Mouse (Mus musculus): ENCODE data around the gene Eipr1. TPM values are rescaled to one million over a fixed set of nuclear protein-coding genes. Genes with fewer than 3 reads are reported as not detected.
A peak's percentile ranks its signal among the peaks of the same experiment; 100 is the strongest.

Gene Eipr1
- polyA plus RNA-seq, 1 experiment from 2014 or later, result 76.8 TPM

- Histone ChIP-seq H3K4me3 (no peak overlapping the region), H3K27ac (replicated peaks) (0 out of 2 replicates have a peak overlapping the region, but pooled peaks have one; percentile 24), H3K9ac (replicated peaks) (no peak overlapping the region), H3K36me3 (no peaks in the 10 kb centered on the region), H3K27me3 (no peaks in the 10 kb centered on the region), H3K4me1 (peaks cover 19% of the 10 kb centered on the region), H3K9me3 (no peaks in the 10 kb centered on the region), H3K4me2 (replicated peaks) (no peak overlapping the region)
- WGBS, result 85% methylated on average over 4 of the region's 4 CpGs
- no peak for ATAC-seq (replicated peaks)
Measured at GRCm38 (mm10) chr12:28868794-28869193, 117.2 kb downstream of the Eipr1 start.

- no peak for ATAC-seq (replicated peaks)
- 0 out of 2 replicates have a peak overlapping the region, but pooled peaks have one; percentile 12 for H3K27ac ChIP-seq (replicated peaks)
Measured at GRCm38 (mm10) chr12:28872271-28872670, 120.7 kb downstream of the Eipr1 start.

GRCm38 (mm10) chr12:28874781-28875251 is 123.2 kb downstream of the Eipr1 start:
- peaks cover 9% of the 10 kb centered on the region for H3K4me1 ChIP-seq
- H3K9me3 ChIP-seq, result no peaks in the 10 kb centered on the region
- WGBS, result 28% methylated on average over 8 of the region's 8 CpGs
- no peaks in the 10 kb centered on the region for H3K36me3 ChIP-seq
- H3K9ac ChIP-seq (replicated peaks), result no peak overlapping the region
- H3K4me3 ChIP-seq, result no peak overlapping the region
- 0 out of 2 replicates have a peak, but pooled peaks have one; percentile 30 for ATAC-seq (replicated peaks)
- no peaks in the 10 kb centered on the region for H3K27me3 ChIP-seq
- H3K4me2 ChIP-seq (replicated peaks), result no peak overlapping the region
- peak overlapping the region; percentile 40; the same call in 1 of the 2 replicates for H3K27ac ChIP-seq (replicated peaks)

More at GRCm38 (mm10) chr12:28872271-28872670, 120.7 kb downstream of the Eipr1 start:
- Histone ChIP-seq H3K4me2 (replicated peaks) (no peak overlapping the region), H3K4me1 (peaks cover 9% of the 10 kb centered on the region), H3K27me3 (no peaks in the 10 kb centered on the region), H3K9me3 (no peaks in the 10 kb centered on the region), H3K9ac (replicated peaks) (no peak overlapping the region), H3K36me3 (no peaks in the 10 kb centered on the region), H3K4me3 (no peak overlapping the region)
- WGBS, result 84% methylated on average over 12 of the region's 12 CpGs

- H3K4me1 ChIP-seq, result peaks cover 11% of the 10 kb centered on the region
- H3K27ac ChIP-seq (replicated peaks), result peak overlapping the region; percentile 17
Measured at GRCm38 (mm10) chr12:28875471-28875870, 123.9 kb downstream of the Eipr1 start.

GRCm38 (mm10) chr12:28880471-28880870 is 128.9 kb downstream of the Eipr1 start:
- H3K9me3 ChIP-seq, result no peaks in the 10 kb centered on the region
- no peaks in the 10 kb centered on the region for H3K27me3 ChIP-seq
- H3K4me3 ChIP-seq, result no peak overlapping the region
- H3K4me1 ChIP-seq, result peaks cover 8% of the 10 kb centered on the region
- no peak overlapping the region for H3K9ac ChIP-seq (replicated peaks)
- H3K36me3 ChIP-seq, result no peaks in the 10 kb centered on the region
- H3K4me2 ChIP-seq (replicated peaks), result no peak overlapping the region
- peak overlapping the region; percentile 32 for H3K27ac ChIP-seq (replicated peaks)
- 0 out of 2 replicates have a peak, but pooled peaks have one; percentile 24 for ATAC-seq (replicated peaks)

More at GRCm38 (mm10) chr12:28875471-28875870, 123.9 kb downstream of the Eipr1 start:
- ATAC-seq (replicated peaks), result no peak
- no peaks in the 10 kb centered on the region for H3K27me3 ChIP-seq
- H3K9ac ChIP-seq (replicated peaks), result no peak overlapping the region
- no peak overlapping the region for H3K4me3 ChIP-seq
- no peak overlapping the region for H3K4me2 ChIP-seq (replicated peaks)
- no peaks in the 10 kb centered on the region for H3K9me3 ChIP-seq
- WGBS, result 80% methylated on average over 8 of the region's 8 CpGs
- no peaks in the 10 kb centered on the region for H3K36me3 ChIP-seq

- WGBS, result 84% methylated on average over 6 of the region's 6 CpGs
- Histone ChIP-seq H3K27ac (replicated peaks) (no peak overlapping the region), H3K36me3 (no peaks in the 10 kb centered on the region), H3K27me3 (no peaks in the 10 kb centered on the region), H3K9me3 (no peaks in the 10 kb centered on the region), H3K4me3 (no peak overlapping the region), H3K9ac (replicated peaks) (no peak overlapping the region), H3K4me1 (peaks cover 10% of the 10 kb centered on the region), H3K4me2 (replicated peaks) (no peak overlapping the region)
- no peak for ATAC-seq (replicated peaks)
Measured at GRCm38 (mm10) chr12:28887712-28888111, 136.1 kb downstream of the Eipr1 start.

GRCm38 (mm10) chr12:28889068-28889674 is 137.6 kb downstream of the Eipr1 start:
- H3K4me2 ChIP-seq (replicated peaks), result no peak overlapping the region
- H3K9me3 ChIP-seq, result no peaks in the 10 kb centered on the region
- no peaks in the 10 kb centered on the region for H3K27me3 ChIP-seq
- H3K4me3 ChIP-seq, result no peak overlapping the region
- H3K4me1 ChIP-seq, result peaks cover 10% of the 10 kb centered on the region
- no peaks in the 10 kb centered on the region for H3K36me3 ChIP-seq
- peak overlapping the region; percentile 77 for H3K27ac ChIP-seq (replicated peaks)
- 21% methylated on average over 7 of the region's 7 CpGs for WGBS
- no peak overlapping the region; the same call in 1 of the 2 replicates for H3K9ac ChIP-seq (replicated peaks)
- ATAC-seq (replicated peaks), result peak; percentile 79

- no peak for ATAC-seq (replicated peaks)
- H3K4me3 ChIP-seq, result no peak overlapping the region
- WGBS, result 50% methylated on average over 5 of the region's 5 CpGs
- no peak overlapping the region for H3K27ac ChIP-seq (replicated peaks)
- no peak overlapping the region for H3K4me2 ChIP-seq (replicated peaks)
- H3K4me1 ChIP-seq, result peaks cover 10% of the 10 kb centered on the region
- no peak overlapping the region for H3K9ac ChIP-seq (replicated peaks)
- H3K27me3 ChIP-seq, result no peaks in the 10 kb centered on the region
- H3K36me3 ChIP-seq, result no peaks in the 10 kb centered on the region
- no peaks in the 10 kb centered on the region for H3K9me3 ChIP-seq
Measured at GRCm38 (mm10) chr12:28891523-28891922, 139.9 kb downstream of the Eipr1 start.

GRCm38 (mm10) chr12:28896577-28896976 is 145.0 kb downstream of the Eipr1 start:
- Histone ChIP-seq H3K4me3 (no peak overlapping the region), H3K27me3 (no peaks in the 10 kb centered on the region), H3K36me3 (no peaks in the 10 kb centered on the region), H3K9ac (replicated peaks) (no peak overlapping the region), H3K9me3 (no peaks in the 10 kb centered on the region), H3K27ac (replicated peaks) (no peak overlapping the region), H3K4me2 (replicated peaks) (no peak overlapping the region), H3K4me1 (no peaks in the 10 kb centered on the region)
- ATAC-seq (replicated peaks), result no peak
- 84% methylated on average over 3 of the region's 3 CpGs for WGBS

GRCm38 (mm10) chr12:28898307-28898706 is 146.7 kb downstream of the Eipr1 start:
- no peak for ATAC-seq (replicated peaks)
- Histone ChIP-seq H3K9ac (replicated peaks) (no peak overlapping the region), H3K9me3 (no peaks in the 10 kb centered on the region), H3K36me3 (no peaks in the 10 kb centered on the region), H3K27ac (replicated peaks) (no peak overlapping the region), H3K4me2 (replicated peaks) (no peak overlapping the region), H3K4me3 (no peak overlapping the region), H3K4me1 (no peaks in the 10 kb centered on the region), H3K27me3 (no peaks in the 10 kb centered on the region)
- WGBS, result 96% methylated on average over 6 of the region's 6 CpGs

GRCm38 (mm10) chr12:28899696-28900095 is 148.1 kb downstream of the Eipr1 start:
- 65% methylated on average over 4 of the region's 4 CpGs for WGBS
- Histone ChIP-seq H3K36me3 (no peaks in the 10 kb centered on the region), H3K4me2 (replicated peaks) (no peak overlapping the region), H3K4me1 (no peaks in the 10 kb centered on the region), H3K4me3 (no peak overlapping the region), H3K27me3 (no peaks in the 10 kb centered on the region), H3K27ac (replicated peaks) (no peak overlapping the region), H3K9ac (replicated peaks) (no peak overlapping the region), H3K9me3 (no peaks in the 10 kb centered on the region)
- no peak for ATAC-seq (replicated peaks)

GRCm38 (mm10) chr12:28900341-28900740 is 148.7 kb downstream of the Eipr1 start:
- 79% methylated on average over 4 of the region's 4 CpGs for WGBS
- H3K4me2 ChIP-seq (replicated peaks), result no peak overlapping the region
- no peak for ATAC-seq (replicated peaks)

GRCm38 (mm10) chr12:28902132-28902531 is 150.5 kb downstream of the Eipr1 start:
- Histone ChIP-seq H3K4me3 (no peak overlapping the region), H3K27ac (replicated peaks) (no peak overlapping the region), H3K9me3 (no peaks in the 10 kb centered on the region), H3K27me3 (no peaks in the 10 kb centered on the region), H3K4me1 (peaks cover 8% of the 10 kb centered on the region), H3K4me2 (replicated peaks) (no peak overlapping the region), H3K36me3 (no peaks in the 10 kb centered on the region), H3K9ac (replicated peaks) (no peak overlapping the region)
- ATAC-seq (replicated peaks), result no peak
- 95% methylated on average over 3 of the region's 3 CpGs for WGBS

More at GRCm38 (mm10) chr12:28900341-28900740, 148.7 kb downstream of the Eipr1 start:
- H3K9me3 ChIP-seq, result no peaks in the 10 kb centered on the region
- H3K27ac ChIP-seq (replicated peaks), result no peak overlapping the region
- H3K36me3 ChIP-seq, result no peaks in the 10 kb centered on the region
- H3K4me3 ChIP-seq, result no peak overlapping the region
- no peak overlapping the region for H3K9ac ChIP-seq (replicated peaks)
- no peaks in the 10 kb centered on the region for H3K27me3 ChIP-seq
- H3K4me1 ChIP-seq, result no peaks in the 10 kb centered on the region
